Mouse (Mus musculus): Measurements from ENCODE around the gene Hoxd10.

Gene Hoxd10

GRCm38 (mm10) chr2:74709465-74710419, 18.0 kb downstream of the Hoxd10 start:
- no peak for DNase-seq (ENCODE audit: low spot score)

- no peak for DNase-seq (ENCODE audit: low spot score)
These were observed 19.3 kb downstream of the Hoxd10 start for GRCm38 (mm10) chr2:74710929-74711543.

GRCm38 (mm10) chr2:74711721-74712621, 20.2 kb downstream of the Hoxd10 start, which contains the start of the genes Hoxd3 and Hoxd4:
Hoxd3 (plus strand) TSS chr2:74711927.
Hoxd4 (plus strand) TSS chr2:74711929.
- no peak for DNase-seq (ENCODE audit: low spot score)

DNA sequence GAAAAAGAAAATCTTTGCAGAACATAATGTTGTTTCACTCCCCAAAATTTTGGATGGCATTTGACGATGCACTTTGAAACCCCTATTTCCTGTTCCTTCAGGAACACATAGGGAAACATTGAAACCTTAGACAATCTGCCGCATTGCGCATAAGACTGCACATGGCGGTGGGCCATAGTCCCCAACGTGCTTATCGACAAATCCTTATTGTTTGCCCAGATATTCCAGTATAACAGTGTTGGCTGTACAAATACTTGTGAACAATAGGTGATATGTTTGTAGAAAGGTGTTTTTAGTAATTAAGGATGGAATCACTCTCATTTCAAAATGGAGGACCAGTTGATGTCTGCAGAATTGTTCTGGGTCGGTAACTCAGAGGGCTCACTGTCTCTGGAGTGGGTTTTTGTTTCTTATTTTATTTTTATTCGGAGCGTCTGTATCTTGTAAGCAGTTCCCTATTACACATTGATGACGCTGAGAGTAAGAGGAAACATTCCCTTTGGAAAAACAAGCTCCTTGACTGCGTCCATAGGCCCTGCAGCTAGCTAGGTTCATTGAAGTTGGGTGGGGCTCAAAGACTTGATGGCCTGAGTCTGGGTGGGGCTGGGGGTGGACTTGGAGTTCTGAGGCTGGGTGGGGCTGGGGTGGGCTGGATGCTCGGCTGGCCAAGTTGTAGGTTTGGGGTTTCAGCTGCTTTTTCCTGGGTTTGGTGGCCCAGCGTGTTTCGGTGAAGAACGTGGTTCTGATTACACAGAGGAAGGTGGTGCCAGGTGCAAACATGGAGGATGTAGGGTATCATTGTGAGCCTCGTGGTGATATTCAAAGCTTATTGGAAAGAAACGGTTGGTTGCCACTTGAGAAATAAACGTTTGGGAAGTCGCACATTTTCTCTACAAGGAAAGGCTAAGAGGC, 21.8 kb downstream of the Hoxd10 start:
- DNase-seq (ENCODE audit: low spot score) = no peak

- DNase-seq (ENCODE audit: low spot score) = no peak
These were observed 22.5 kb downstream of the Hoxd10 start for GRCm38 (mm10) chr2:74714156-74714789.

GRCm38 (mm10) chr2:74714881-74715280, 23.2 kb downstream of the Hoxd10 start:
- DNase-seq (ENCODE audit: low spot score) = no peak

GRCm38 (mm10) chr2:74715504-74716241, 23.9 kb downstream of the Hoxd10 start:
- peak; percentile 95 for DNase-seq (ENCODE audit: low spot score)

GRCm38 (mm10) chr2:74720384-74720783, 28.7 kb downstream of the Hoxd10 start:
- no peak for DNase-seq (ENCODE audit: low spot score)

- DNase-seq (ENCODE audit: low spot score) = no peak
These were observed 29.3 kb downstream of the Hoxd10 start for GRCm38 (mm10) chr2:74720955-74721491.

DNA sequence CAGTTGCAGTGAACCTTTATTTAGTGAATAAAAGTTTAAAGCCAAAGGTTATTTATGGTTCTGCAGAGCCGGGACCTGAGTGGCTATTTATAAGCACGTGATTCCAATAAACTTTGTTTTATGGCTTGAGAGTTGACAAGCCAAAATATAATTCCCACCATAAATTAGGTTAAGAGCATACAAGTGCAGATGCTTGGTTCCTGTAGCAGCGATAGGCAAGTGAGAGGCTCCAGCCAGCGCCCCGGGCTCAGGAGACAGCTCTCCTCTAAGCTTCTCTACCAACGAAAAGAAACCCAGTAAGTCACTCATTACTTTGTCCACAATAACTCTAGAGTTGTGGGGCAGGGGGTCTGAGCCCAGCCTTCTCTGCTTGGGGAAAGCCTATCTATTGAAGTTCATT, 30.2 kb downstream of the Hoxd10 start:
- no peak for DNase-seq (ENCODE audit: low spot score)

DNA sequence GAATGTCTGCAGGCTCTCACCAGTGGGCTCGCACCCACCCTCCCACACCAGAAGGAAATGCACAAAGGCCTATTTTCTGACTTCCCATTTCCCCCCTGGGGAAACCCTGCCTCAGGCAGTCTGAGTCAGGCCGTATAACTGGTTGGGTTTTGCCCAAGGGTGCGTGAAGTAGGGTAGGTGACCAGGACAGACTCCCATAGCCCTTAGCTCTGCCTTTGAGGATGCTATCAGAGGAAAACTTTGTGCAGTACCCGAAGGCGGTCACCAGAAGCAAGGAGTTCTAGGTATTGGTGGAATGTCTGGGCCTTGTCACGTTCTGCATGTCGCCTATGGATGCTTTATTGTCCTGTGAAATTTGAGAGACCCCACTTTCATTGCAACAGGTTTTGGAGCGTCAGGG, 31.2 kb downstream of the Hoxd10 start:
- DNase-seq (ENCODE audit: low spot score) = no peak

GRCm38 (mm10) chr2:74724244-74725015, 32.7 kb downstream of the Hoxd10 start:
- no peak for DNase-seq (ENCODE audit: low spot score)

DNA sequence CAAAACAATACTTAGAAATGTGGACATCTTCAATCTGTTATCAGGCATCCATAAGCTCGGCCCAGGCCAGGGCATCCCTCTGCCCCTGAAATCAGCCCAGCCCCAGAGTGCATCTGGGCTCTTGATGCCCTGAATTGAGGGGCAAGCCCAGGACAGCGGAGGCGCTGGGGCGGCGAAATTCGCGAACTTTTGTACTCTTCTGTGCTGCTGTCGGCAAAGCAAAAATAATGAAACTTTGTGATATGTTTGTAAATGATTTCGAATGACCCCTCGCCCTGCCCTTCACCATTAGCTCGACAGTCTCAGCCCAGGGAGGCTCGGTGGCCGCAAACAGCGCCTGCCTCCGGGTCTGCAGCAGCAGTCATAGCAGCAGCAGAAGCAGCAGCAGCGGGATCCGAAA, 33.4 kb downstream of the Hoxd10 start:
- DNase-seq (ENCODE audit: low spot score) = no peak

DNA sequence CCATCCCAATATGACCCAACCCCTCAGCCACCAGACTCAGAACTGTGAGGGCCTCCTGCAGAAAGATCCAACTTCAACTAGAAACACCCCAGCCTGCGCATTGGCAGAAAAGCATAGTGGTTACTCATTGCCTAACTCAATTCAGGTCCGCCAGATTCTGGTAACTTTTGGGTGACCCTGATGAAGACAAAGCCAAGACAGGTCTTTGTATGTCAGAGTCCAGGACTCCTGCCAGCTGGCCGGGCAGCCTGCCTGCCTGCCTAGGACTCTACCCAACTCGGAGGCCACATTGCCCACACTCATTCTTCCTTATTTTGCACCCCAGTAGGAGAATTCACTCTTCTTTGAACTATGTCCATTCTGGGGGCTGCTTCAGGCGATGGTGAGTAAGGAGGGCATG, 34.8 kb downstream of the Hoxd10 start, which contains the start of gene Gm28230:
Gm28230 (plus strand) TSS at position 178 of the 400 bp plus-strand sequence.
- no peak for DNase-seq (ENCODE audit: low spot score)

- no peak for DNase-seq (ENCODE audit: low spot score)
These were observed 35.4 kb downstream of the Hoxd10 start for GRCm38 (mm10) chr2:74726973-74727639.

GRCm38 (mm10) chr2:74727640-74728302, 36.0 kb downstream of the Hoxd10 start:
- no peak for DNase-seq (ENCODE audit: low spot score)

GRCm38 (mm10) chr2:74728303-74728680, 36.6 kb downstream of the Hoxd10 start:
- DNase-seq (ENCODE audit: low spot score) = no peak

GRCm38 (mm10) chr2:74730331-74730730, 38.6 kb downstream of the Hoxd10 start:
- DNase-seq (ENCODE audit: low spot score) = no peak

All from ovary, postnatal 14 days (tissue).